Mouse (Mus musculus) intestine, embryonic 15.5 days (tissue): Measurements from ENCODE around the gene Lrriq1. TPM values are rescaled to one million over a fixed set of nuclear protein-coding genes. Genes with fewer than 3 reads are reported as not detected.

Experiments
- ATAC-seq: fragments of 200-750 bp; cut with Nextera tagmentation; 2 replicates; pipeline ENCODE4 v1.8.0; 2017; ENCODE audit warnings: moderate TSS enrichment, moderate library complexity
- H3K27ac ChIP-seq: fragments of 300-500 bp; sonication (generic); 2 replicates; pipeline ENCODE4 v1.5.1; 2015; ENCODE audit warnings: mild to moderate bottlenecking, inconsistent platforms
- H3K27me3 ChIP-seq: fragments of 300-500 bp; sonication (generic); replicated peaks from 2 replicates; pipeline ENCODE4 v1.6.1; 2015; ENCODE audit warnings: inconsistent platforms
- H3K36me3 ChIP-seq: fragments of 300-500 bp; sonication (generic); 2 replicates; pipeline ENCODE4 v1.6.1; 2015; ENCODE audit warnings: inconsistent platforms
- H3K4me1 ChIP-seq: fragments of 300-500 bp; sonication (generic); replicated peaks from 2 replicates; pipeline ENCODE4 v1.6.1; 2015; ENCODE audit warnings: inconsistent platforms
- H3K4me2 ChIP-seq: fragments of 300-500 bp; sonication (generic); replicated peaks from 2 replicates; pipeline ENCODE4 v1.6.1; 2015; ENCODE audit warnings: mild to moderate bottlenecking, inconsistent platforms
- H3K4me3 ChIP-seq: fragments of 300-500 bp; sonication (generic); replicated peaks from 2 replicates; pipeline ENCODE4 v1.5.1; 2015; ENCODE audit warnings: inconsistent platforms
- H3K9ac ChIP-seq: fragments of 300-500 bp; sonication (generic); 2 replicates; pipeline ENCODE4 v1.6.1; 2015; ENCODE audit warnings: inconsistent platforms
- H3K9me3 ChIP-seq: fragments of 300-500 bp; sonication (generic); 2 replicates; pipeline ENCODE4 v1.6.1; 2016; ENCODE audit warnings: inconsistent platforms
- WGBS: fragments of 180-500 bp; shearing (Covaris S2); methylation state at CpG from one replicate; pipeline ENCODE4 v1.1.7; 2015; 5-methylcytosine and 5-hydroxymethylcytosine counted together
- polyA plus RNA-seq: library from polyadenylated mRNA; unstranded; fragments of >200 nt; fragmentation: Nextera tagmentation; extraction: Ambion mirVana; gene quantifications from 2 replicates; pipeline ENCODE4 v1.2.1, GENCODE M21; 2015

Gene Lrriq1
- polyA plus RNA-seq = 0.38 and 0.71 TPM in 2 replicates

DNA sequence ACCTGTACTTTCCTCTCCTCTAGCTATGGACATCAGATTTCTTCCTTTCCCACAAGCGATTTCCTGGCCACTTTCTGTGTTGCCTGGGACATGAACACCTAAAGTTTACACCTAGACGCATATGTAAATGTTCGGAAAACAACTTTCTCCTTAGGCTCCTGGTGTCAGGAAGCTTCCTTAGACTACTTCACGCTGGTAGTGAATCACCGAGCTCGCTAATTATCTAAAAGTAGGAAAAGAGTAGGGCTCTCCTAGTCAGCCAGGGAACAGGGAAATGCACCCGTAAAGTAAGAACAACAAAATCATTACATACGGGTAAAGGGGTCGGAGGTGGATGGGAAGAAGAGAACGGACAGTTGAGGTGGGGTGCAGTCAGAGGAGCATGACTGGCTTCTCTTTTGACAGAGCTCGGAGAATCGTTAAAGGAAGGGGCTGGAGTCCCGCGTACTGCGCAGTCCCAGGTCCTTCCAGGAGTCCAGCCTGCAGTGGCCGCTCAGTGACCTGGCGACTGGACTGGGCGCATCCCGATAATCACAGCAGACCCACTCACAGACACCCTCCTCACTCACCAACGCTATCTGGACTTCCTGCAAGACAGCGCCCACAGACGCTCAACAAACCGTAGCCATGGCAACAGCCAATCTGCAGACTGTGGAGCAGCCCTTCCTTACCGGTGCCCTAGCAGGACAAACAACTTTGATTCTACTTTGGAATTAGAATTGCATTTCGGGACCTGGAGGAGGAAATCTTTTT is at the start of gene Lrriq1:
Lrriq1 (minus strand) TSS at position 616 of the 753 bp plus-strand sequence.
- Histone ChIP-seq H3K4me1 (no peaks in the 10 kb centered on the region), H3K36me3 (no peaks in the 10 kb centered on the region), H3K27me3 (no peaks in the 10 kb centered on the region), H3K9me3 (no peaks in the 10 kb centered on the region), H3K4me2 (peak within 1 kb of the TSS; percentile 85), H3K9ac (peak within 1 kb of the TSS; percentile 26), H3K4me3 (peak within 1 kb of the TSS; percentile 50), H3K27ac (no peak within 1 kb of the TSS)
- WGBS = 5% methylated on average over 25 of the region's 25 CpGs
- ATAC-seq = peak; percentile 100

DNA sequence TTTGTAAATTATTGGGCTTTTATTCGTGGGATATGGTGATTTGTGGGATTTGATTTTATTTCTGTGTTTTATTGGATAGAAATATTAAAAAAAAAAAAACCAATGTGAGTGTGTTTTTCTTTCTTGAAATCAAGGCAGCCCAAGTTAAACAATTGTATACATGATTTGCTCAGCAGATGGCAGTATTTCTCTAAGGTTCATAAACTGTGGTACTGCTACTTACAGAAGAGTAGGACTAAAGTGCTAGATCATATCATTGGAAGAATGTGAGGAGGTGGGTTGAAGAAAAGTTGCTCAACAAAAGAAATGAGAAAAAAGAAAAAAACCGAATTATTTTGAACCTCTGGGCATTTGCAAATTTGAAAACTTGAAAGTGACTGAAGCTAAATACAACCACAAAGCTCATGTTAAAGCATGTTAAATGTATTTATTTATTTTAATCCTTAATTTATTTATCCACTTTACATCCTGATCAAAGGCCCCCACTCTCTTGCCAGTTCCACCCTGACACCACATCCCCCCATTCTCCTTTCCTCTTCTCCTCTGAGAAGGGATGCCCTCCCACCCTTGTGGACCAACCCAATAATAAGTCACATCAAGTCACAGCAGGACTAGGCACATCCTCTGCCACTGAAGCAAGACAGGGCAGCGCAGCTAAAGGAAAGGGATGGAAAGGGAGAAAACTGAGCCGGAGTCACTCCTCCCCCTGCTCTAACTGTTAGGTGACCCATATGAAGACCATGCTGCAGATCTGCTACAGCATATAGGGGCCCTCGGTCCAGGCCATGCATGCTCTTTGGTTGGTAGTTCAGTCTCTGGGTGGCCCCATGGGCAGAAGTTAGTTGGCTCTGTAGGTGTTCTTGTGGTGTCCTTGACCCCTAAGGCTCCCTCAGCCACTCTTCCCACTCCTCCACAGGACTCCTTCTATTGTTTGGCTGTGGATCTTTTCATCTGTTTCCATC is 18.0 kb upstream of the Lrriq1 start:
- no peaks in the 10 kb centered on the region for H3K9me3 ChIP-seq
- H3K27me3 ChIP-seq = no peaks in the 10 kb centered on the region
- no peaks in the 10 kb centered on the region for H3K36me3 ChIP-seq
- H3K4me2 ChIP-seq = no peak overlapping the region
- 46% methylated on average over 5 of the region's 5 CpGs for WGBS
- ATAC-seq = no peak
- H3K9ac ChIP-seq = no peak overlapping the region
- no peak overlapping the region for H3K4me3 ChIP-seq
- H3K27ac ChIP-seq = no peak overlapping the region
- no peaks in the 10 kb centered on the region for H3K4me1 ChIP-seq

DNA sequence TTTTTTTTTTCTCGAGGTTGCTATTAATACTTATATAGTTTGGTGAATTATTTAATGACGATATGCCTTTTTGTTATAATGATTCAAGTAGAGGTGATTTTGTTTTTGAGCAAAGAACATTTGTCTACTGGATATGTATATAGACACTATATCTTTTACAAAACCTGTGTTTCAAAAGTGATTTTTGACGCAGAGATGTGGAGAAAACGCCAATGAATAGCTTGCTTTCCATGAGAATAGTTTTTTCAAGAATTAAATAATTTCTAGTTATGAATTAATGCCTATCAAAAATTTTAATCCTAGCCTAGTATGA is 294 bp upstream of the Lrriq1 start:
- 19% methylated on average over 4 of the region's 4 CpGs for WGBS
- no peak for ATAC-seq
- Histone ChIP-seq H3K4me3 (no peak overlapping the region), H3K36me3 (no peaks in the 10 kb centered on the region), H3K27me3 (no peaks in the 10 kb centered on the region), H3K27ac (no peak overlapping the region), H3K9ac (no peak overlapping the region), H3K9me3 (no peaks in the 10 kb centered on the region), H3K4me1 (no peaks in the 10 kb centered on the region), H3K4me2 (peak overlapping the region; percentile 85)

DNA sequence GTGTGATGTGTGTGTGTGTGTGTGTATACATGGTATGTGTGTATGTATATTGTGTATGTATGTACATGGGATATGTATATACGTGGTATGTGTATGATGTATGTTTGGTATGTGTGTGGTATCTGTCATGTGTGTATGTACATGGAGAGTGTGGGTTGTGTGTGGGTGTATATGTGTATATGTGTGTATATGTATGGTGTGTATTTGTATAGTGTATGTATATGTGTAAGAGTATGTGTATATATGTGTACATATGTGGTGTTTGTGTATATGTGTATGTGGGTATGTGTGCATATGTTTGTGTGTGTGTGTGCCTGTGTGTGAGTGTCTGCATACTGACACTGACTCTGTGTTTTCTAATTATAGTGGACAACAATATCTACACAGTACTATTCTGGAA is 9.5 kb downstream of the Lrriq1 start:
- no peak overlapping the region for H3K27ac ChIP-seq
- H3K27me3 ChIP-seq = no peaks in the 10 kb centered on the region
- H3K4me2 ChIP-seq = no peak overlapping the region
- WGBS = 94% methylated on average over 1 of the region's 1 CpGs
- no peaks in the 10 kb centered on the region for H3K9me3 ChIP-seq
- no peak overlapping the region for H3K4me3 ChIP-seq
- no peaks in the 10 kb centered on the region for H3K4me1 ChIP-seq
- H3K36me3 ChIP-seq = no peaks in the 10 kb centered on the region
- H3K9ac ChIP-seq = no peak overlapping the region
- ATAC-seq = no peak

DNA sequence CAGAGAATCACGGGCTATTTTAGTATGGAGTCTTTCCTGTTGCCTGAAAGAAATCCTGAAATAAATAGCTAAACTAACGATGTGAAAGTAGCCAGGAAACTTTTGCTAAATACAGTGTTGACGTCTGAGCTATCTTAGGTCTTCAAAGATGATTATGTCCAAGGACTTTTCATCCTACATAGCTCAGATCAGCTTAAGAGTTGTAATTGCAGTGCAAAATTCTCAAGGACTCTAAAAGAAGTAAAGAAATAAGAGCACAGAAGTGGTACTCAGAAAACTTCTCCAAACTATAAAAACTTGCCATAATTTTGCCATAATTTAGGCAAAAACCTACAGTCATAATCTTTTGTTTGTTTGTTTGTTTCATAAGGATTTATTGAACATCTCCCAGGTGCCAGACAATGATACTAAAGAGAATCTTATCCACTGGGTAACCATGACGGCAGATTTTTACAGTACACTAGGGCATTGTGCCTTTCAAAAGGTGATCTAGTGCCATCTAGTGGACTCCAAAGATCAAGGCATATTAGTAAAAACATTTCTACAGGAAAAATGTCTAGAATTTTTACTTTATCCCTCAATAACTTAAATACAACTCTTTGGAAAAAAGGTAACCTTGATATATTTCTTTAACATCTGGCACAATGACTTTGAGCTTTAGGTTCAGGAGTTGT is 41.3 kb downstream of the Lrriq1 start:
- Histone ChIP-seq H3K4me3 (no peak overlapping the region), H3K4me2 (no peak overlapping the region), H3K27me3 (no peaks in the 10 kb centered on the region), H3K27ac (no peak overlapping the region), H3K36me3 (no peaks in the 10 kb centered on the region), H3K9me3 (no peaks in the 10 kb centered on the region), H3K9ac (no peak overlapping the region), H3K4me1 (no peaks in the 10 kb centered on the region)
- WGBS = 52% methylated on average over 4 of the region's 4 CpGs
- peak; percentile 68; the same call in 1 of the 2 replicates for ATAC-seq

DNA sequence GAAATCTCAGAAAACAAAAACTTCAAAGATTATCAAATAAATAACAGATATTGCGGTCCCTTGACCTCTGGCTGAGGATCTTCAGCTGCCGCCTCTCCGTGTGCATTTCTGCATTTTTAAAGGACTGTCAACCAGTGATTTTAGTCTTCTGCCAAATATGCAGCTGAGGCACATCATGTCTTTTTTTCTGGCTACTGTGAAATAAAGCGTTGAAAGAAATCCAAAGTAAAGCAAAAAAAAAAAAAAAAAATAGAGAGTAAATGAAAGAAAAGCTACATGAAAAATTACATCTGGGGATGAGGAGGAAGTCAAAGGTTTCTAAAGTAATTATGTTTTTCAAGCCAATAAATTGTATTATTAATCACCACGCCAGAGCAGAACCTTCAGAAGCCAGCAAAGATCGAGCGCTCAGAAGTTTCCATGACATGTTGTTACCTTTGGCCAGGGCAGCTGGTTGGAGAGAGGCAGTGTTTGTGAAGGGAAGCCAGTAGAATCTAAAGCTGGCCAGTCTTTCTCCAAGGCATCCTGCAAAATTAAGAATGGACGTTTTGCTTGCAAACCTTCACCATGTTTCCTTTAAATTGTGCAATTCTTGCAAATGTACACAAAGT is 90.2 kb downstream of the Lrriq1 start:
- ATAC-seq = peak; percentile 42; the same call in 1 of the 2 replicates
- H3K9me3 ChIP-seq = no peaks in the 10 kb centered on the region
- H3K4me2 ChIP-seq = no peak overlapping the region
- no peaks in the 10 kb centered on the region for H3K27me3 ChIP-seq
- H3K4me1 ChIP-seq = no peaks in the 10 kb centered on the region
- 38% methylated on average over 8 of the region's 8 CpGs for WGBS
- no peak overlapping the region for H3K4me3 ChIP-seq
- no peak overlapping the region for H3K9ac ChIP-seq
- H3K36me3 ChIP-seq = no peaks in the 10 kb centered on the region
- H3K27ac ChIP-seq = no peak overlapping the region

DNA sequence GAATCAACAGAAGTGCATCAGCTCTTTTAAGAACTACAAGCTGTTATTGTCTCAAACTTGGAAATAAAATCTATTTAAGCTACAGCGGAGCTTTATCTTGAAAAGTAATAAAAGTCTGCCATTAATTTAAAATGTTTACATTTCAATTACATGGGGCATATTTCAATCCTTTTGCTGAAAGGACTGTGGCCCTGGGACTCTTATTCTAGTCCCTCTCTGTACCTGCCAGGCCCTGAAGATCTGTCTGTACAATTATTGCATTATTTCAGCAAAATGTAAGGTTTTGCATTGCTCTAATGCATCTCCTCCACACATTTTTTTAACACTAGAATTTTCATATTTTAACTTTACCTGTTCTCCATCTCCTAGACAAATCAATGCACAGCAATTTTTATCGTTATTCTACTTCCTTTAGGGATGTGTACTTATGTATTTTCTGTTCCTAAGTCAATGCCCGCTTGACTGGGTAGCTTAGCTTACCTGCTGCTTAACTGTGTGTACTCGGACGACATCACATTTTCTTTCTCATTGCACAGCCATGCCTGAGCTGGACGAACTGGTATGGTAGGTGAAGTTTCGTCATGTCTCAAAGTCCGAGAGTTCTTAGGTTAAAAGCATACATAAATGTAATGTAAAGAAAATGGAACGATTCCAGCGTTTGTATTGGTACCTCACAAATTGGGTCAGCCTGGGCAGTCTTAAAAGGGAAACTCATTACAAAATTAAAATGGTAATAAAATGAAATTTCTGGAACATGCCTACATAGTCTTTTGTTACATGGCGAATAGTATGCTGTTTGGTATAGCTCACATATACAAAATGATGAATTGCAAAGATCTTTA is 91.0 kb downstream of the Lrriq1 start:
- Histone ChIP-seq H3K9ac (no peak overlapping the region), H3K27ac (no peak overlapping the region), H3K4me3 (no peak overlapping the region), H3K27me3 (no peaks in the 10 kb centered on the region), H3K4me2 (no peak overlapping the region), H3K36me3 (no peaks in the 10 kb centered on the region), H3K4me1 (no peaks in the 10 kb centered on the region), H3K9me3 (no peaks in the 10 kb centered on the region)
- 52% methylated on average over 11 of the region's 11 CpGs for WGBS
- peak; percentile 98 for ATAC-seq

DNA sequence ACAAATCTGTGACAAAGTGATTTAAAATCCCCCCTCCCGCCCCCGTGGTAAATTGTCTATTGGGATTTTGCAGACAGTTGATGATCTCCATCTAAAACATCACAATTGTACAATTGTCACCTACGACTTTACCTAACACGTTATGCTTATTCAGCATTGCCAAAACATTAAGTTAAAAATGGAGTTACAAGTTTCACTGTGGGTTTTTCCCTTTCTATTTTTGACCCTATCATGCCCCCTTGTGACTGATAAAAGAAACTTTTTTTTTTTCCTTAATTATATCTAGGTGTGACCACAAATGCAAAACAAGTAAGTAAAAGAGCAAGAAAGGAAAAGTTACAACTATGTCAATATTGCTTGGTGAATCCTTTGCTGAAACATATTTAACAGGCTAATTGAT is 93.6 kb downstream of the Lrriq1 start:
- no peak overlapping the region for H3K4me2 ChIP-seq
- H3K4me3 ChIP-seq = no peak overlapping the region
- H3K36me3 ChIP-seq = no peaks in the 10 kb centered on the region
- no peaks in the 10 kb centered on the region for H3K4me1 ChIP-seq
- no peaks in the 10 kb centered on the region for H3K27me3 ChIP-seq
- no peak overlapping the region for H3K27ac ChIP-seq
- H3K9me3 ChIP-seq = no peaks in the 10 kb centered on the region
- ATAC-seq = no peak
- WGBS = 60% methylated on average over 4 of the region's 4 CpGs
- no peak overlapping the region for H3K9ac ChIP-seq

DNA sequence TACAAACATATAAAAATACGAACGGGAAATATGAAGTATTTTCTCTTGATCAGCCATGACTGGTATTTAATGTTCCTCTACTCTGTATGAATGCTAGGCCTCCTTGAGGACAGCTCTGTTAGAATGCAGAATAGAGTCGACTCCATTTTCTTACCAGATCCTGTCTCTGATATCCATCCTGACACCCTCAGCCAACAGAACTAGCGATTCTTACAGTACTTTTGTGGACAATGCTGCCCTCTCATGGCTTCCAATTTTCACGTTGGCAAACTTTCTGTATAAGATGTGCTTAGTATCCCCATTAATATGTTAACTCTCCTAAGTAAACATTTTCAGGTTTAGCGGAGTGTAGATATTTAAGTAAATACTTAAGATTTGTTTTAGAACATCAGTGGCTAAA is 94.6 kb downstream of the Lrriq1 start:
- H3K9ac ChIP-seq = no peak overlapping the region
- H3K4me3 ChIP-seq = no peak overlapping the region
- no peaks in the 10 kb centered on the region for H3K27me3 ChIP-seq
- no peaks in the 10 kb centered on the region for H3K4me1 ChIP-seq
- H3K4me2 ChIP-seq = no peak overlapping the region
- no peaks in the 10 kb centered on the region for H3K36me3 ChIP-seq
- H3K27ac ChIP-seq = no peak overlapping the region
- WGBS = 41% methylated on average over 6 of the region's 6 CpGs
- H3K9me3 ChIP-seq = no peaks in the 10 kb centered on the region
- no peak for ATAC-seq

DNA sequence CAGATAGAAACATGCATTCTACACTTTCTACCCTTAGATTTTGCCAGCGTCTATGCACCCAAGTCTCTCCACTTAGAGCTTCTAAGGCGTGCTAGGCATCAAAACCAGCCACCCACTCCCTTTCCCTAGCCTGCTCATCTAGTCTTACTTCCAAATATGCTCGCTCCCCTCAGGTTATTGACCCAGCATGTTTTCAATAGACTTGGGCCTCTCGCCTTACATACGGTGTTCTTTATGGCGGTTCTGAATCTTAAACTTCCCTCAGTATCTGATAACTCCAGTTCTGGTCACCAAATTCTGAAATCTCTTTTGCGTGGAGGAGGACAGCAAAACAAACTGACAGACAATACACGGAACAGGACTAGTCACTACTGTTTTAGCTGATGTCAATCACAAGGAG is 95.5 kb downstream of the Lrriq1 start:
- H3K36me3 ChIP-seq = no peaks in the 10 kb centered on the region
- no peaks in the 10 kb centered on the region for H3K9me3 ChIP-seq
- H3K27ac ChIP-seq = no peak overlapping the region
- no peaks in the 10 kb centered on the region for H3K4me1 ChIP-seq
- H3K4me2 ChIP-seq = no peak overlapping the region
- no peaks in the 10 kb centered on the region for H3K27me3 ChIP-seq
- 70% methylated on average over 8 of the region's 8 CpGs for WGBS
- no peak overlapping the region for H3K9ac ChIP-seq
- H3K4me3 ChIP-seq = no peak overlapping the region
- ATAC-seq = no peak

DNA sequence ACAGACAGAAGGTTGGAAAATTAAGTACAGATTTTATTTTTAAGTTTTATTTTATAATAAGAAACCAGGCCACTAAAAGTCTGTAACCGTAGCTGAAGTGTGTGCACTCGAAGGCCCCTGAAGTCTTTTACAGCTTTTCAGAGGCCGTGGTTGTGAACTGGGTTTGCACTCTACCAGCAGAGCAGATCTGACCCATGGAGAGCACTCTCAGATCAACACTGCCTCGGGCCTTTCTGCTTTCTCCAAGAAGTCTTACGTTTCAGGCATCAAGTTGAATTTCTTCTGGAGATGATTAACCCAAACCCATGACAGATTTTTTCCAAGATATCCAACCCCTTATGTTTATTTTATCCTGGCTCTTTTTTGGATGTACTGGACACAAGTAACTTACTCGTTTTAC is 121.5 kb downstream of the Lrriq1 start:
- 61% methylated on average over 6 of the region's 6 CpGs for WGBS
- no peaks in the 10 kb centered on the region for H3K27me3 ChIP-seq

More for the DNA sequence above, 121.5 kb downstream of the Lrriq1 start:
- Histone ChIP-seq H3K36me3 (no peaks in the 10 kb centered on the region), H3K4me3 (no peak overlapping the region), H3K9ac (no peak overlapping the region), H3K4me2 (no peak overlapping the region), H3K9me3 (no peaks in the 10 kb centered on the region), H3K4me1 (no peaks in the 10 kb centered on the region), H3K27ac (no peak overlapping the region)
- no peak for ATAC-seq
